Mouse (Mus musculus): ENCODE data around the gene Olfr1137. TPM values are rescaled to one million over a fixed set of nuclear protein-coding genes. Genes with fewer than 3 reads are reported as not detected.

Gene Olfr1137
- polyA plus RNA-seq (2012; rRNA removed): not detected in 2 replicates

GRCm38 (mm10) chr2:87713079-87713478 is at the start of gene Olfr1137:
Gene Olfr1137, minus strand, starts transcription at chr2:87713179.

DNA sequence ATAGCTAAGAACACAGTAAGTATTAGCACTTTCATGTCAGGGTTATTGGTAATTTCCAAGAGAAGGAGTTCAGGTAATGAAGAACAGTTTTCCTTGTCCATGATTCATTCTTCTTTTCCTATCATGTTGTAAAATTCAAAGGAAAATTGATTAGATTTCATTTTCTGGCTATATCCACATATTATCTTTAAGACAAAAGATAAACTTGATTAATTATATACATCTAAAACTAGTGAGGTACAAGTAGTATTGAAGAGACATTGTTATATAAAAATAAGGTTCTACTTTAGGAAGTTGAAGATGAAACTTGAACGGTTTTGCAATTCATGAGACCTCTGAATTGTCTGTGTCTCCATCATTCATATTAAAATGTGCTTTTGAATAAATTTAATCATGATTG is 40.9 kb upstream of the Olfr1137 start, which contains the start of gene Olfr1141:
Gene Olfr1141 (minus strand): TSS at position 101 of the 400 bp plus-strand sequence.

GRCm38 (mm10) chr2:87743452-87743851 is 30.5 kb upstream of the Olfr1137 start, which contains the start of gene Olfr1140:
Gene Olfr1140, plus strand, starts transcription at chr2:87743752.

DNA sequence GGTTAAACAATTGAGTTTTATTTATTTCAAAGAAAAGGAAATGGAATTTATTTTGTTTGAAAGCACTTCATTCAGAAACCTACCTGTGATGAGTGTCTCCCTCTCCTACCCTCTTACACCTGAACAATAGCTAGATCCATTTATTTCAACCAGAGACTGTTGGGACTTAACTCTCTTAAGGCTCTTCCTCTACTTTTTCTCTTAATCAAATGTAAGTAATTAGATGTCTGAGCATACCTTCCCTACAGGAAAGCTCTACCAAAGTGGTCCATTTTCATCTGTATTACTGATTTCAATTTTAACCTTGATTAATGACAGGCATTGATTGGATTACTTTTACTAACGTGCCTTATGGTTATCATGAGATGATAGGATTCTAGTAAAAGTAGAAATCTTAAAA is 26.9 kb upstream of the Olfr1137 start, which contains the start of gene Olfr1138:
Gene Olfr1138 (minus strand): TSS at position 101 of the 400 bp plus-strand sequence.

DNA sequence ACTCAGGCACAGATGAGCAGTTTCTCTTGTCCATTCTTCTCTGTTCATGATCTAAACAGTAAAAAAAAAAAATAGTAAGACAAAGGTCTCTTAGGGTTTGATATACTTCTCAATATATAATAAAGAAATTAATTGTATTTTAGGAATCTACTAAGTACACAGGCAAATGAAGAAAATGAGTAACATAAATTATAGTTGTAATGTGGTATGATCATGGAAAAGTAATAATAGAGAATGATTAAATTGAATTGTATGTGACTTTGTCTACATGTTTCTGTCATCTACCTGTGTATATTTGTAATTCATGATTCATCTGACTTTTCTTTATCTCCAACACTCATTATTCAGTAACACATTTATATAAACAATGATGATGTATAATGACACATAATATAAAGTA is 19.1 kb downstream of the Olfr1137 start, which contains the start of gene Olfr1136:
Gene Olfr1136 (minus strand): TSS at position 101 of the 400 bp plus-strand sequence.

GRCm38 (mm10) chr2:87673564-87673963 is 39.4 kb downstream of the Olfr1137 start, which contains the start of gene Olfr1135:
Gene Olfr1135, minus strand, starts transcription at chr2:87673664.

Other genes with a start within 250 kb of the Olfr1137 start
- gene Pramel7, start 216.1 kb downstream of the Olfr1137 start, polyA plus RNA-seq (2012; rRNA removed): not detected in 2 replicates
- gene Pramel6, start 206.6 kb downstream of the Olfr1137 start, polyA plus RNA-seq (2012; rRNA removed): not detected in 2 replicates
- gene Olfr153, start 181.4 kb downstream of the Olfr1137 start, polyA plus RNA-seq (2012; rRNA removed): not detected in 2 replicates
- gene Olfr1128, start 167.6 kb downstream of the Olfr1137 start, polyA plus RNA-seq (2012; rRNA removed): not detected in 2 replicates
- not detected in 2 replicates for gene Olfr1129, start 139.3 kb downstream of the Olfr1137 start, polyA plus RNA-seq (2012; rRNA removed)
- not detected in 2 replicates for gene Olfr1130, start 107.0 kb downstream of the Olfr1137 start, polyA plus RNA-seq (2012; rRNA removed)
- gene Olfr1131, start 86.1 kb downstream of the Olfr1137 start, polyA plus RNA-seq (2012; rRNA removed): not detected in 2 replicates
- not detected in 2 replicates for gene Olfr1132, start 75.6 kb downstream of the Olfr1137 start, polyA plus RNA-seq (2012; rRNA removed)
- not detected in 2 replicates for gene Olfr1133, start 65.8 kb downstream of the Olfr1137 start, polyA plus RNA-seq (2012; rRNA removed)
- gene Olfr1134, start 54.7 kb downstream of the Olfr1137 start, polyA plus RNA-seq (2012; rRNA removed): not detected in 2 replicates
- not detected in 2 replicates for gene Olfr1135, start 39.5 kb downstream of the Olfr1137 start, polyA plus RNA-seq (2012; rRNA removed)
- gene Olfr1136, start 19.2 kb downstream of the Olfr1137 start, polyA plus RNA-seq (2012; rRNA removed): not detected in 2 replicates
- gene Olfr1138, start 26.8 kb upstream of the Olfr1137 start, polyA plus RNA-seq (2012; rRNA removed): not detected in 2 replicates
- not detected in 2 replicates for gene Olfr1140, start 30.6 kb upstream of the Olfr1137 start, polyA plus RNA-seq (2012; rRNA removed)
- not detected in 2 replicates for gene Olfr1141, start 40.8 kb upstream of the Olfr1137 start, polyA plus RNA-seq (2012; rRNA removed)
- gene Olfr152, start 66.3 kb upstream of the Olfr1137 start, polyA plus RNA-seq (2012; rRNA removed): not detected in 2 replicates
- not detected in 2 replicates for gene Olfr1143, start 87.4 kb upstream of the Olfr1137 start, polyA plus RNA-seq (2012; rRNA removed)
- not detected in 2 replicates for gene Olfr1145, start 96.6 kb upstream of the Olfr1137 start, polyA plus RNA-seq (2012; rRNA removed)
- not detected in 2 replicates for gene Olfr1148, start 117.4 kb upstream of the Olfr1137 start, polyA plus RNA-seq (2012; rRNA removed)
- not detected in 2 replicates for gene Olfr1150-ps1, start 130.8 kb upstream of the Olfr1137 start, polyA plus RNA-seq (2012; rRNA removed)
- gene Olfr1151, start 142.7 kb upstream of the Olfr1137 start, polyA plus RNA-seq (2012; rRNA removed): not detected in 2 replicates
- not detected in 2 replicates for gene Olfr1152, start 153.3 kb upstream of the Olfr1137 start, polyA plus RNA-seq (2012; rRNA removed)
- gene Olfr1153, start 181.8 kb upstream of the Olfr1137 start, polyA plus RNA-seq (2012; rRNA removed): not detected in 2 replicates
- not detected in 2 replicates for gene Olfr1154, start 192.0 kb upstream of the Olfr1137 start, polyA plus RNA-seq (2012; rRNA removed)
- not detected in 2 replicates for gene Olfr1155, start 232.0 kb upstream of the Olfr1137 start, polyA plus RNA-seq (2012; rRNA removed)
- gene Olfr1156, start 239.9 kb upstream of the Olfr1137 start, polyA plus RNA-seq (2012; rRNA removed): not detected in 2 replicates

Data from central nervous system, embryonic 11.5 days (tissue).